Mouse (Mus musculus) bone marrow, adult 2 months (tissue): Measurements from ENCODE around the gene Sec14l5.

Experiments
- CTCF ChIP-seq: fragments of 200-500 bp; IDR thresholded peaks from 2 replicates; pipeline ENCODE4 v1.5.1; 2011; ENCODE audit warnings: low read length, control low read depth; ENCODE audit not compliant: control insufficient read depth, insufficient read depth
- POLR2A ChIP-seq: fragments of 200-500 bp; IDR thresholded peaks from 2 replicates; pipeline ENCODE4 v1.6.1; 2011; ENCODE audit warnings: low read depth, mild to moderate bottlenecking, control low read depth, low read length, borderline replicate concordance; ENCODE audit not compliant: control insufficient read depth

DNA sequence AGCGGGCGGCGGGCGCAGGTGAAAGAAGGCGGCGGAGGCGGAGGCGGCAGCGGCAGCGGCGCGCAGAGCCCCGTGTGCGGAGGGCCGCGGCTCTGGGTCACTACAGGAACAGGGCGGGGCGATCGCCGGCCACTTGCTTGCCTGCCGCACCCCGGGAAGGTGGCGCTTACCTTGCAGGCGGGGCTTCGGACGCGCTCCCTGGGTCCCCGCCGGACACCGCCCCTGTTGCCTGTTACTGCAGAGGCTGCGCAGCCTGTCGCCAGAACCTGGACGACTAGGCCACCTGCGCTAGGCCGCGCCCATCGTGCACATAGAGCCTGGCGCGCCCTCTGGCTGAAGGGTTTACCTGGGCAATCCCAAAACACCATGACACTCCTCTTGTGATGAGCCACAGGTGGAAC lies 14.5 kb upstream of the Sec14l5 start, which contains the start of gene Ppl:
- TF ChIP-seq POLR2A: no peak
- no peak for TF ChIP-seq CTCF
